Mouse (Mus musculus) spleen, adult 2 months (tissue): ENCODE measurements around the gene Gal3st2.

Experiments used
- CTCF ChIP-seq: fragments of 200-500 bp; IDR thresholded peaks from 2 replicates; pipeline ENCODE4 v1.5.1; 2011; ENCODE audit warnings: mild to moderate bottlenecking, inconsistent platforms; ENCODE audit not compliant: insufficient read depth, insufficient read length, insufficient replicate concordance; ENCODE audit errors: extremely low read depth
- POLR2A ChIP-seq: fragments of 200-500 bp; IDR thresholded peaks from 2 replicates; pipeline ENCODE4 v1.6.1; 2011; ENCODE audit warnings: low read depth, low read length, inconsistent platforms

- TF ChIP-seq CTCF = no peak
- no peak for TF ChIP-seq POLR2A
Observed at GRCm38 (mm10) chr1:93818722-93819121, 42.4 kb upstream of the Gal3st2 start.
